Mouse (Mus musculus): ENCODE data around the gene Rab3a.

- TF ChIP-seq CTCF (IDR thresholded peaks at IDR 0.05; ENCODE audit: control insufficient read depth, insufficient read depth, insufficient read length) = no peak
- TF ChIP-seq MAX (IDR thresholded peaks at IDR 0.05) = no peak
- no peak for TF ChIP-seq USF1 (IDR thresholded peaks at IDR 0.05; ENCODE audit: low read depth)
- no peak for TF ChIP-seq MYOG (IDR thresholded peaks at IDR 0.05; ENCODE audit: control insufficient read depth, extremely low read depth, insufficient read length)
- no peak for TF ChIP-seq CEBPB (IDR thresholded peaks at IDR 0.05; ENCODE audit: low read depth)
- TF ChIP-seq MYOD1 (IDR thresholded peaks at IDR 0.05; ENCODE audit: control insufficient read depth, insufficient read length, low read depth) = no peak
These were observed 53.8 kb downstream of the Rab3a start, which contains the start of gene Il12rb1 for GRCm38 (mm10) chr8:70808239-70808638.

All from C2C12 (cell line).